Comparison of ENCODE assay signal across 21 mouse cellular contexts in the genomic region with DNA sequence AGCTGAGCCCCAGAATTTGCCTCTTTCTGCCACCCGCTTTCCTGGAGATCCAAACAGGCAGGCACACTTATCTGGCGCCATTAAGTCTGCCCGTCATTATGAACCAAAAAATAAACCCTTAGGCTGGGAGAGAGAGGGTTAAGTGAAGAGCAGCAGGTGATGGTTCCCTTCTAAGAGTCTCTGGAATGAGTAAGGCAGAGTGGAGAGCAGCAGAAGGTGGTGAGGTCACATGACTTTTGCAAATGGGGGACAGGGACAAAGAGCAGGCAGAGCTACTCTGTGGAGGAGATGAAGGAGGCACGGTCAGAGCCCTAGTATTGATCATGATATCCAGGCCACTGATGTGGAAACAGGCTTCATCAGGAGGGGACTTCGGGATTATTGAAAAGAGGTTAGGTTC.
"Had no signal": no experiment of that assay in that cellular context is flagged by ENCODE, and none has a peak within 500 bp of the region (broad histone marks: within the 10 kb centered on the region; RNA-seq: fewer than 3 reads in every experiment).

No protein-coding gene starts in this region.

- DNase-seq: cerebellum, adult 8-10 months; cerebellum, adult 9-10 months; cerebellum, adult 9-11 months; cerebellum, postnatal 36 days; embryo, embryonic 11 days; forebrain, postnatal 0 days; gastrocnemius, adult 2 months; gastrocnemius, postnatal 10 days; gastrocnemius, postnatal 14 days; gastrocnemius, postnatal 25 days; gastrocnemius, postnatal 36 days; heart, adult 18-20 months had no signal

- H3K27me3 ChIP-seq: embryonic facial prominence, embryonic 12.5 days; embryonic facial prominence, embryonic 13.5 days; embryonic facial prominence, embryonic 15.5 days; forebrain, embryonic 12.5 days; forebrain, embryonic 13.5 days; forebrain, embryonic 15.5 days had no signal

- H3K9me3 ChIP-seq: embryonic facial prominence, embryonic 10.5 days; embryonic facial prominence, embryonic 12.5 days; embryonic facial prominence, embryonic 13.5 days; embryonic facial prominence, embryonic 15.5 days; forebrain, embryonic 10.5 days; forebrain, embryonic 12.5 days; forebrain, embryonic 13.5 days; forebrain, embryonic 15.5 days had no signal

- H3K9ac ChIP-seq: embryonic facial prominence, embryonic 12.5 days; embryonic facial prominence, embryonic 13.5 days; embryonic facial prominence, embryonic 15.5 days; forebrain, embryonic 12.5 days; forebrain, embryonic 13.5 days; forebrain, embryonic 15.5 days; forebrain, postnatal 0 days had no signal

- H3K36me3 ChIP-seq: embryonic facial prominence, embryonic 10.5 days; embryonic facial prominence, embryonic 12.5 days; embryonic facial prominence, embryonic 13.5 days; embryonic facial prominence, embryonic 15.5 days; forebrain, embryonic 10.5 days; forebrain, embryonic 12.5 days; forebrain, embryonic 15.5 days had no signal

- H3K4me1 ChIP-seq: embryonic facial prominence, embryonic 15.5 days; forebrain, embryonic 13.5 days; forebrain, embryonic 15.5 days had no signal

- H3K4me3 ChIP-seq: embryonic facial prominence, embryonic 10.5 days; embryonic facial prominence, embryonic 12.5 days; embryonic facial prominence, embryonic 13.5 days; embryonic facial prominence, embryonic 15.5 days; erythroblast, embryonic 14.5 days; forebrain, embryonic 10.5 days; forebrain, embryonic 12.5 days; forebrain, embryonic 13.5 days; forebrain, embryonic 15.5 days; gastrocnemius, adult 2 months had no signal

- H3K27ac ChIP-seq: embryonic facial prominence, embryonic 10.5 days; embryonic facial prominence, embryonic 12.5 days; embryonic facial prominence, embryonic 13.5 days; embryonic facial prominence, embryonic 15.5 days; forebrain, embryonic 10.5 days; forebrain, embryonic 12.5 days; forebrain, embryonic 13.5 days; forebrain, embryonic 15.5 days; gastrocnemius, adult 2 months had no signal
